Mouse (Mus musculus): ENCODE results near the gene Auts2. TPM values are rescaled to one million over a fixed set of nuclear protein-coding genes. Genes with fewer than 3 reads are reported as not detected.

Gene Auts2
- polyA plus RNA-seq, 1 experiment from 2014 or later = 4.4 TPM

- Histone ChIP-seq H3K27ac (ENCODE audit: low read length) (no peak overlapping the region), H3K9me3 (ENCODE audit: low read length) (no peaks in the 10 kb centered on the region), H3K36me3 (ENCODE audit: insufficient read depth, low read length) (no peaks in the 10 kb centered on the region), H3K27me3 (replicated peaks; ENCODE audit: insufficient read depth, low read length) (no peaks in the 10 kb centered on the region; the same call in 1 of the 2 replicates), H3K4me1 (ENCODE audit: insufficient read depth, low read depth, low read length) (no peaks in the 10 kb centered on the region), H3K4me2 (replicated peaks; ENCODE audit: low read depth, low read length) (no peak overlapping the region), H3K9ac (replicated peaks; ENCODE audit: low read depth) (no peak overlapping the region), H3K4me3 (ENCODE audit: low read depth, low read length) (no peak overlapping the region)
- WGBS = 62% methylated on average over 13 of the region's 13 CpGs
- DNase-seq (ENCODE audit: low spot score) = no peak
- TF ChIP-seq CTCF (IDR thresholded peaks at IDR 0.05) = no peak
- TF ChIP-seq EP300 (IDR thresholded peaks at IDR 0.05) = no peak
- no peak for ATAC-seq
These were observed 490.5 kb downstream of the Auts2 start for GRCm38 (mm10) chr5:132052637-132053036.

GRCm38 (mm10) chr5:132039584-132039983, 503.6 kb downstream of the Auts2 start:
- H3K27me3 ChIP-seq (replicated peaks; ENCODE audit: insufficient read depth, low read length) = no peaks in the 10 kb centered on the region
- H3K36me3 ChIP-seq (ENCODE audit: insufficient read depth, low read length) = no peaks in the 10 kb centered on the region
- no peak overlapping the region for H3K4me3 ChIP-seq (ENCODE audit: low read depth, low read length)
- no peak overlapping the region for H3K4me2 ChIP-seq (replicated peaks; ENCODE audit: low read depth, low read length)
- no peak overlapping the region for H3K27ac ChIP-seq (ENCODE audit: low read length)
- H3K9ac ChIP-seq (replicated peaks; ENCODE audit: low read depth) = no peak overlapping the region
- no peaks in the 10 kb centered on the region for H3K9me3 ChIP-seq (ENCODE audit: low read length)
- TF ChIP-seq CTCF (IDR thresholded peaks at IDR 0.05) = no peak
- 81% methylated on average over 6 of the region's 6 CpGs for WGBS
- ATAC-seq = no peak
- H3K4me1 ChIP-seq (ENCODE audit: insufficient read depth, low read depth, low read length) = no peaks in the 10 kb centered on the region
- DNase-seq (ENCODE audit: low spot score) = no peak

GRCm38 (mm10) chr5:132033491-132034350, 509.4 kb downstream of the Auts2 start:
- Histone ChIP-seq H3K36me3 (ENCODE audit: insufficient read depth, low read length) (no peaks in the 10 kb centered on the region), H3K4me3 (ENCODE audit: low read depth, low read length) (no peak overlapping the region), H3K9ac (replicated peaks; ENCODE audit: low read depth) (no peak overlapping the region), H3K27me3 (replicated peaks; ENCODE audit: insufficient read depth, low read length) (no peaks in the 10 kb centered on the region), H3K4me2 (replicated peaks; ENCODE audit: low read depth, low read length) (no peak overlapping the region), H3K4me1 (ENCODE audit: insufficient read depth, low read depth, low read length) (no peaks in the 10 kb centered on the region), H3K27ac (ENCODE audit: low read length) (no peak overlapping the region), H3K9me3 (ENCODE audit: low read length) (no peaks in the 10 kb centered on the region)
- WGBS = 93% methylated on average over 15 of the region's 15 CpGs
- ATAC-seq = no peak
- no peak for DNase-seq (ENCODE audit: low spot score)
- no peak for TF ChIP-seq CTCF (IDR thresholded peaks at IDR 0.05)
- no peak for TF ChIP-seq EP300 (IDR thresholded peaks at IDR 0.05)

DNA sequence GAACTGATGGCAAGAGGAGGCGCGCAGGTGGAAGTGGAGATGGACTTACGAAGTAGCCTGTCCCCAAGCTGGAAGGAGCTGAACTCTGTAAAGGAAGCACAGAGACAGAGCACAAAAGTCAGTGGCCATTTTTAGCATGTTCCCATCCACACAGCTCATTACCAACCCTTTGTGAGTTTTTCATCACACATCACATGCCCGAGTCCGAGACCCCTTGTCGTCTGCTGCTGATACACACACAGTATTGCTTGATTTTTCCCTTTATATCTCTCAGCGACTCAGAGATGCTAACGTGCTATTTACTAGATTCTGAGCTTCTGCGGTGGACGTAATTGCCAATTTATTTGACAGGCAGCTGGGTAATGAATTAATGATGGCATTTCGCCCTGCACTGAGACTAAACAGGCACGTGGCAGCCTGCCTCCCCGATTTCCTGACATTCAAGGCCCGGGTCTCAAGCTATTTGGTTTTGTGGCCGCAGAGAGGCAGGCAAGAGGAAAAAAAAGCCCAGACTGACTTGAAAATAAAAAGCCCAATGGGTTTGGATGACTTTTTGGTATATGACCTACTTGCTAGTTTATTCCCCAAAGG, 512.1 kb downstream of the Auts2 start:
- H3K4me2 ChIP-seq (replicated peaks; ENCODE audit: low read depth, low read length) = no peak overlapping the region
- H3K9ac ChIP-seq (replicated peaks; ENCODE audit: low read depth) = no peak overlapping the region
- no peaks in the 10 kb centered on the region for H3K9me3 ChIP-seq (ENCODE audit: low read length)
- 53% methylated on average over 15 of the region's 15 CpGs for WGBS
- H3K4me3 ChIP-seq (ENCODE audit: low read depth, low read length) = no peak overlapping the region
- H3K36me3 ChIP-seq (ENCODE audit: insufficient read depth, low read length) = no peaks in the 10 kb centered on the region
- no peak for TF ChIP-seq EP300 (IDR thresholded peaks at IDR 0.05)
- no peak for TF ChIP-seq CTCF (IDR thresholded peaks at IDR 0.05)
- no peaks in the 10 kb centered on the region for H3K4me1 ChIP-seq (ENCODE audit: insufficient read depth, low read depth, low read length)
- DNase-seq (ENCODE audit: low spot score) = no peak
- no peaks in the 10 kb centered on the region for H3K27me3 ChIP-seq (replicated peaks; ENCODE audit: insufficient read depth, low read length)
- ATAC-seq = no peak
- no peak overlapping the region for H3K27ac ChIP-seq (ENCODE audit: low read length)

DNA sequence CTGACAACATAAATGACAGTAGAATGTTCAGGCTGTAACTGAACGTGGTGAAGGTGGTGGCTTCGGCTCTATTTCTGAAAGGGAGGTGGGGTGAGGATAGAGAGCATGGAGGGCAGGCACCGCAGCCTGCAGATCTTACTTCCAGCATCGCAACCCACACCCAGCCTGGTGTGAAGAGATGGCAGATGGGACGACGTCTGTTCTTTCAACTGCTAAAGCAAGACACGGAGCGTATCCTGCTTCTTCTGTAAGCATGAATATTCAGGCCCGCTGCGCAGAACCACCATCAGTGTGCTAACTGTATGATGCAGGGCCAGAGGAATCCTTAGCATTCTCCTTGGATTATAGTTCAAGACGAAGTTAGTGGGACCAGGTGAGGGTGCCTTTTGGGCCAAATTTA, 513.5 kb downstream of the Auts2 start:
- H3K4me3 ChIP-seq (ENCODE audit: low read depth, low read length) = no peak overlapping the region
- no peak for ATAC-seq
- no peaks in the 10 kb centered on the region for H3K9me3 ChIP-seq (ENCODE audit: low read length)
- no peaks in the 10 kb centered on the region for H3K27me3 ChIP-seq (replicated peaks; ENCODE audit: insufficient read depth, low read length)
- no peak for DNase-seq (ENCODE audit: low spot score)
- no peak overlapping the region for H3K27ac ChIP-seq (ENCODE audit: low read length)
- H3K4me2 ChIP-seq (replicated peaks; ENCODE audit: low read depth, low read length) = no peak overlapping the region
- 83% methylated on average over 11 of the region's 11 CpGs for WGBS
- no peaks in the 10 kb centered on the region for H3K4me1 ChIP-seq (ENCODE audit: insufficient read depth, low read depth, low read length)
- no peak overlapping the region for H3K9ac ChIP-seq (replicated peaks; ENCODE audit: low read depth)
- TF ChIP-seq CTCF (IDR thresholded peaks at IDR 0.05) (no peak), EP300 (IDR thresholded peaks at IDR 0.05) (no peak)
- H3K36me3 ChIP-seq (ENCODE audit: insufficient read depth, low read length) = no peaks in the 10 kb centered on the region

DNA sequence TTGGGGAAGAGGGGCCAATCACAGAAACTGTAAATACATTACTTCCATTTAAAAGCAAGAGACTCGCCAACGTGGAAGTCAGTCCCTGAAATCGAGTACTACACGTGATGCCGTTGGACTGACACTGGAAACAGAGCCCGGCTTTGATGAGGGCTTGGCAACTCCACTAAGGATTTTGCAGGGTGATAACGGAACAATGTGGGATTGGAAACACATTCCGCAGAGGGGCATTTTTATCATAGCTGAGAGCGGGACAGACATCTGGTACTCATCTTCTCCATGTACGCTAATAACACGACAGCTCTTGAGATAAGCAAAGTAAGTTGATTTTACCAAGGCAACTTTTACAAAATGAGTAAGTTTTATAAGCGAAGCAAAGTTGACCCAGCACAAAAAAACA, 514.1 kb downstream of the Auts2 start:
- WGBS = 50% methylated on average over 12 of the region's 12 CpGs
- ATAC-seq = no peak

More for the DNA sequence above, 514.1 kb downstream of the Auts2 start:
- no peak overlapping the region for H3K4me3 ChIP-seq (ENCODE audit: low read depth, low read length)
- no peaks in the 10 kb centered on the region for H3K9me3 ChIP-seq (ENCODE audit: low read length)
- no peak overlapping the region for H3K9ac ChIP-seq (replicated peaks; ENCODE audit: low read depth)
- TF ChIP-seq EP300 (IDR thresholded peaks at IDR 0.05) (no peak), CTCF (IDR thresholded peaks at IDR 0.05) (no peak)
- no peaks in the 10 kb centered on the region for H3K4me1 ChIP-seq (ENCODE audit: insufficient read depth, low read depth, low read length)
- H3K27ac ChIP-seq (ENCODE audit: low read length) = no peak overlapping the region
- peak; percentile 11 for DNase-seq (ENCODE audit: low spot score)
- H3K4me2 ChIP-seq (replicated peaks; ENCODE audit: low read depth, low read length) = no peak overlapping the region
- no peaks in the 10 kb centered on the region for H3K27me3 ChIP-seq (replicated peaks; ENCODE audit: insufficient read depth, low read length)
- H3K36me3 ChIP-seq (ENCODE audit: insufficient read depth, low read length) = no peaks in the 10 kb centered on the region

Measured in lung, postnatal 0 days (tissue).